Mouse (Mus musculus): ENCODE data around the gene Ctsl. TPM values are rescaled to one million over a fixed set of nuclear protein-coding genes. Genes with fewer than 3 reads are reported as not detected.

Ctsl gene
- total RNA-seq, 1 experiment from 2014 or later: 371 TPM

GRCm38 (mm10) chr13:64373695-64374094 is 3.0 kb upstream of the Ctsl start:
- DNase-seq: peak; percentile 34

DNA sequence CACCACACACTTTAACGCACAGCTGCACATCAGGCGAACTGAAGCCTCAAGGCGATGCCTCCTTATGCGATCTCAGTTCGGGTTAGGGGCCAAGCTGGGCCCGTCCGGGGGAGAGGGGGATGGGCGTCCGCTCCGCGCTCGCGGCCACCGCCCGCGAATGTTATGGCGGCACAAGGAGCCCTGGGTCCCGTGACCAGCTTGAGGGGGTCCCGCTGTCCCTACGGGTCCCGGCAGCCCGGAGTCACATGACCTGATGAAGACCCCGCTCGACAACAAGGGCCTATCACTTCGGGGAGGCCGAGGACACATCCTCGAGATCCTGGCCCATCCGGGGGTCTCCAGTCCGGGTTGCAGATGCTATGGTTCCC is 901 bp downstream of the Ctsl start:
- DNase-seq: peak; percentile 53

GRCm38 (mm10) chr13:64368596-64368995 is 2.1 kb downstream of the Ctsl start:
- no peak for DNase-seq

- DNase-seq: no peak
Measured at GRCm38 (mm10) chr13:64367615-64368014, 3.1 kb downstream of the Ctsl start.

DNA sequence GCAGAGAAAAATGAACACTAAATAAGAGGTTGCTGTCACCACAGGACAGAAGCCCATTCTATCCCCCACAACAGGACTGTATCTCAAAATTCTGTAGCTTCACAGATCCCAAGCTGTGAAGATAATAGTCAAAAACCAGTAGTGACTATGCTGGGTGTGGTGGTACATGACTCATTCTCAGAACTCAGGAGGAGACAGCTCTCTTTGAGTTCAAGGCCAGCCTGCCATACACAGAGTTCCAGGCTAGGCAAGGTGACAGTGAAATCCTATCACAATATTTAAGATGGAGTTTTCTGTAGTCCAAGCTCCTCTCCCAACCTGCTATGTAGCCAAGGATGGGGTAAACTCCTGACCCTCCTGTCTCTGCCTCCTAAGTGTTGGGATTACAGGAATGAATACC is 5.4 kb downstream of the Ctsl start:
- no peak for DNase-seq

DNA sequence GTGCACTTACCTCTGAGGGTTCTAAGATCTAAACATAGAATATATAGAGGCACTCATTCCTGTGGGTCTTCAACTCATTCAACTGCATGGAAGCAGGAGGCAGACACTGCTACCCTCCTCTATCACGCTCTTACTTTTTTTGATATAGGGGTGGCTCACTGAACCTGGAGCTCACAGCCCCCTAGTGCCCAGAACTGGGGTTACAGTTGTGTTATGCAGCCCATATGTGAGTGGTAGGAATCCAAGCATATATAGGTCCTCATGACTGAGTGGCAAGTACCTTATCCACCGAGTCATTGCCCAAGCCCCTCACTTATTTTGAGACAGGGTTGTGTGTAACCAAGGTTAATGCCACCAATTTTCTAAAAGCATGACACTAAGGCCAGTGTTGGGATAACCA is 6.4 kb downstream of the Ctsl start:
- peak; percentile 39 for DNase-seq

DNA sequence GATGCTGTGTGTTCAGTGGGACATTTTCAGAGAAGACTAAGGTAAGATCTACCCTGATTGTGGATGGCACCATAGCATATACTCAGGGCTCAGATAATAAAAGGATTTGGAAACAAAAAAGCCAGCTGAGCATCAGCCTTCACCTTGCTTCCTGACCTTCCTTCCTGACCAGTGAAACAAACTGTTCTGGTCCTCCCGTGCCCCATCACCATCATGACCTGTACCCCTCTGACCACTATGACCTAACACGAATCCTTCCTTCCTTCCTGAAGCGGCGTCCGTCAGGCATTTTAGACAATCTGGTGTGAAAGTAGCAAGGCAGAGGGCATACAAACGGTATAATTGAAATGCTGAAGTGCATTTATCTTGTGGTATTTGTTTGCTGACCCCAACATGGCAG is 8.6 kb downstream of the Ctsl start:
- no peak for DNase-seq

DNA sequence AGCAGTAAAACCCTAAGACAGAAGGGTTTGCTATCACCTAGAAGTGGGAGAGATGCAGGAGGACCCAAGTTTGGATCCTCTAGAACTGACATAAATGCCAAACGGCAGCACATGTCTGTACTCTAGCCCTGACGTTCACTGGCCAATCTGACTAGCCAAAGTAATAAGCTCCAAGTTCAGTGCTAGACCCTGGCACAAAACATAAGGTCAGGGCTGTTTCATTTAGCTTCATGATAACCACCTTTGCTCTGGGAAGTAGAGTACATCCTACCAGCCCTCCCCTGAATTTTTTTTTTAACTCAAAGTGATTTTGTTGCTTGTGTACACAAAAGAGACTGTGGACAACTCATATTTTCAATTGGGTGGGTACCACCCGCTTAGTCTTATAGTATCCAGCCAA is 9.7 kb downstream of the Ctsl start:
- no peak for DNase-seq

DNA sequence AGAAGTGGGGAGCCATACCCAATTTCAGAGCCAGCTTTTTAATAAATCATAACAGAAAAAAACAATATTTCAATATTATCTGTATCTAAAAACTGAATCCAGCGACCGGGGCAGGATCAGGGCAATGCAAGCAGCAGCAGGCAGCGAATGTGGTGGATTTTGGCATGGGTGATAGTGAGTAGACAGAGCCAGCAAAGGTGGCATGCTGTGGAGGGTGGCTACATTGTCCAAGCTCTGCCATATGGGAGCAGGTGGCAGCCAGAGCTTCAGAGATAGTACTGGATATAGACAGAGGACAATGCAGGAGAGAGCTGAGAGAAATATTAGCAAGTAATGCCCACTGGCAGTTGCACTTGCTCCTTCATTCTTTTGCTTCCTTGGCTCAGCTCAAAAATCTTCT is 11.0 kb downstream of the Ctsl start:
- no peak for DNase-seq

DNA sequence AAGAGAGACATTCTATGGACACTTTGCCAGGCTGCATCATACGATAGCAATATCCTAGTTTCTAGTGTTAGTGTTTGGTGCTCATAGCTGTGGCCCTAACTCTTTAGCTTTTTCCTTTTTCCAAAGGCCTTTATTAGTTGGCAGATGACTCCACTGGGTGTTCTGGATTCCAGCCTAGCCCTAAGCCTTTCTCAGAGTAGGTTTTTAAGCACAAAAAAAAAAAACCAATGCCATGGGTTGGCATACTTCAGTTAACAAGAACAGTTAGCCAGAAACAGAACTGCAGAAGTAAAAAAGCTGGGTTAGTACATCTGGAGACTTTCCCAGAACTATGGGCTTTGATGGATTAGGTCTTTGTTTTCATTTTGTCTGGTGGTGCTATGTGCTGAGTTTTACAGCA is 12.2 kb downstream of the Ctsl start:
- DNase-seq: no peak

GRCm38 (mm10) chr13:64357389-64357788 is 13.3 kb downstream of the Ctsl start:
- no peak for DNase-seq

- DNase-seq: no peak
Measured at GRCm38 (mm10) chr13:64349474-64349873, 21.2 kb downstream of the Ctsl start.

DNA sequence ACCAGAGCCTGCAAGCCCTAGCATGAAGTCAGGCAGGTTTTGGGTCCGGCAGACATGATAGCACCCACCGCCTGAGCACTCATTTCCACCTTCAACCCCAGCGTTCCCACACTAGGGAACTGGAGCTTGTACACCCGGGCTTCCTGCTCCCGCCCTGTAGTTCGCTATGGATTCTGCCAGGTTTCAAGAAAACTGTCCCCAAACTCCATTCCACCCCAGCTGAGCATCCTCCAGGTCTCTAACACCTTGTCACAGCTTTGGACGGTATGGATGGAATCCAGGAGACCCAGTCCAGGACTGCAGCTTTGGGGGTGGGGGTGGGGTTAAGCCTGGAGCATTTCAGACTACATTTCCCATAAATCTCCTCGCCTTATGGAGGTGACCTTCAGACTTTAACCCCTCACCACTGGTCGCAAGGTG is 26.6 kb downstream of the Ctsl start:
- peak; percentile 32 for DNase-seq

DNA sequence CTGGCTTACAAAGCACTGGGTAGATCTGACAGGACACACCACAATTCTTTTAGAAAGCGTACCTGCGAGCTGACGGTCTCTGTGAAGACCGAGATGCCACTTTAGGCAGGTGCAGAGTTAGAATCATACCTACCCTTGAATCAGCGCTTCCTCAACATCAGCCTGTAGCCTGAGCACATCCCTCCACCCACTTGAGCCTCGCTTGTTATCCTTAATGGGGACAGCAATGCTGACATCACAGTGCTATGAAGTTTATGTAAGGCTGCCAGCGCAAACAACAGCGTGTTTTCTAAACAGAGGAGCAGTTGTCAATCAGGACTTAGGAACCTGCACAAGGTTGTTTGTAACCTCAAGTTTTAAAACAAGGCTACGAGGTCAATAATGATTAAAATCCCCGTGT is 27.1 kb downstream of the Ctsl start:
- no peak for DNase-seq

DNA sequence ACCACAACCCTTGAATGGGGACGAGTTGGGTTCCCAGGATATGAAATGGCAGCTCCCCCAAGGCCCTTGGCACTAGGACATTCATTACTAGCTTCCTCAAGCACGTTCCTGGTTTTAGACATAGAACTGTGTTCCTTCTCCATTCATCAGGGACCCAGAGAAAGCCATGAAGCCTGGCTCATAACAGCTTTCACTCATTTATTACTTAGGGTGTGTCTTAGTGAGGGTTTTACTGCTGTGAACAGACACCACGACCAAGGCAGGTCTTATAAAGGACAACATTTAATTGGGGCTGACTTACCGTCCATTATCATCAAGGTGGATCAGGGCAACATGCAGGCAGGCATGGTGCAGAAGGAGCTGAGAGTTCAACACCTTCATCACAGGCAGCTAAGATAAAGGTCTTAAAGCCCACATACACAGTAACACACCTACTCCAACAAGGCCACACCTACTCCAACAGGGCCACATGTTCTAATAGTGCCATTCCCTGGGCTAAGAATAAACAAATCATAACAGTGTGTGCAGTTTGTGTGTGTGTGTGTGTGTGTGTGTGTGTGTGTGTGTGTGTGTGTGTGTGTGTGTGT is 35.1 kb downstream of the Ctsl start:
- no peak for DNase-seq

DNA sequence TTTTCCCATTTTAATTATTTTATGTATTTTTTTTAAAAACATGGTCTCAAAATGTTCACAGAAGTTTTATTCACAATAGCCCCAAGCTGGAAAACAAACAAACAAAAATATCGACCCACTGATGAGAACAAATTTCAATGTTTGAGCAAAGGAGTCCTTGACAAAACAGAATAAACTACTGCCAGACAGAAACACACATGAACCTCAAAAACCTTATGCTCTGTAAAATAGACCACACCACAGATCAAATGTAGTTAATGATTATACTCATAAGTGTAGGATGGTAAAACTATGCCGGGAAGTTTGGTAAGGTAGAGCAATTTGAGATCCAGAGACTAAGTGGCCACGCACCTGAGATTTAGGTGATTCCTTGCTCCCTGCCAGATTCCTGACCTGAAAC is 37.6 kb downstream of the Ctsl start:
- no peak for DNase-seq

DNA sequence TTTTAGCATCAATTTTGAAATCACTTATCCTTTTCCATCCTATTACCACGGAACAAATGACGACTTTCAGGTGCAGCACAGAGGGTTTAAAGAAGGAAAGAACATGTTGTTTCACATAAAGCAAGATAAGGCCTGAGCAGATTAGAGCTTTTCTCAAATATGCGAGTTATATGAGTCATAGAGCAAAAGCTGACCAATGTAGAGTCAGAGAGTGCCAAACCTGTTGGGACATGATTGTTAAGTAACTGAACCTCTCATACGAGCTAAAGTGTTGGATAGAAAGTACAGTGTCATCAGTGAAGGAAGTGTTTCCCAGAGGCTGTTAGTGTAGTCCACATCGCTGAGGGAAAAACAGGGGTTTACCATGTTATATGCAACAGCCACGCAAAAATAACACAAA is 38.4 kb downstream of the Ctsl start:
- DNase-seq: no peak

DNA sequence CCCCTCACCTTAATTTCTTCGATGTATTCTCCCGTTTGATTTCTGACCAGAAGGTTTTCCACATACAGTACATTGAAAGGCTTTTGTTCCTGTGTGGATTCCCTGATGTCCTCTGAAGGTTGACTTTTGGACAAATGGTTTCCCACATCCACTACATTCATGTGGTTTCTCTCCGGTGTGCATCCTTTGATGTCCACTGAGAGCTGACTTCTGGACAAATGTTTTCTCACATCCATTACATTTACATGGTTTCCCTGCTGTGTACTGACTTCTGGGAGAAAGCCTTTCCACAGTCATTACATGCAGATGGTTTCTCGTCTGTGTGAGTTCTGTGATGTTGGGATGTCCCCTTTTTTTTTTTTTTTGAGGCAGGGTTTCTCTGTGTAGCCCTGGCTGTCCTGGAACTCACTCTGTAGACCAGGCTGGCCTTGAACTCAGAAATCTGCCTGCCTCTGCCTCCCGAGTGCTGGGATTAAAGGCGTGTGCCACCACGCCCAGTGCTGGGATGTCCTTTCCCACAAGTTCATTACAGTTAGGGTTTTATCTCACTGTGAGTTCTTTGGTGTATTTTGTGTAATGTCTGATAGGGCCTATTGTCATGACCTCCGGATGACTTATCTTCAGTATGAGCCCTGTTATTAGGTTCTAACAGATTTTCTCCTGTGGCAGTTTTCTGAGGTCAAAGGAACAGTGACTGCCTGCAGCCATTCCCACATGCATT is 48.0 kb downstream of the Ctsl start:
- DNase-seq: no peak

DNA sequence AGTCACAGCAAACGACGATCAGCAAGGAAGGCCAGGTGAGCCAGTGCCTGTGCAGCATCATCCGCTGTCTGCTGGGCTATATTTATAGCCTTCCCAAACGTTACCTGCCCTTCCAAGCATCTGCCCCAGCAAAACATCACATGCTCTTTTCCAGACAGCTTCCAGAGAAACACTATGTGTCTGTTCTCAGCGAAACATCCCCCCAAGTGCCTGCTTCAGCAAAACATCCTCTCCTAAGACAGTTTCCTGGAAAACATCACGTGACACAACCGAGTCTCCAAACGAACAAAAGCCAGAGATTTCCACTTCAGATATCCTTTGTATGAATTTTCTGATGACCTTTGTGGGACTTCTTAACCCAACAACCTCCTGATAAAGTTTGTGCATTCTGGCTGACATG is 50.4 kb downstream of the Ctsl start:
- no peak for DNase-seq

DNA sequence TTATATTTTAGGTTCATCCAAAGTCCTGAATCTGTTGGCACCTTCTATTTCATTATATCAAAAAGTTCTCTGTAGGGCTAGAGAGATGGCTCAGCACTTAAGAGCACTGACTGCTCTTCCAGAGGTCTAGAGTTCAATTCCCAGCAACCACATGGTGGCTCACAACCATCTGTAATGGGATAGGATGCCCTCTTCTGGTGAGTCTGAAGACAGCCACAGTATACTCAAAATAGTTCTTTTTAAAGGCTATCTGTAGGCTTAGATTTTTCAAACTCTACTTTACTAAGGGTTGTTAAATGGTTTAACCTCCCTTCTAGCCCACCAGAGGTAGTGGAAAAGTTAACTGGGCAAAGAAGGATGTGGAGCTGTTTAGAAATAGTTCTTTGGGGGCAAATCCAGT is 50.9 kb downstream of the Ctsl start:
- no peak for DNase-seq

- DNase-seq: peak; percentile 74
Measured at GRCm38 (mm10) chr13:64318355-64318754, 52.3 kb downstream of the Ctsl start.

GRCm38 (mm10) chr13:64315483-64316050 is 55.1 kb downstream of the Ctsl start:
- peak; percentile 16 for DNase-seq

GRCm38 (mm10) chr13:64314041-64314440 is 56.6 kb downstream of the Ctsl start:
- no peak for DNase-seq

DNA sequence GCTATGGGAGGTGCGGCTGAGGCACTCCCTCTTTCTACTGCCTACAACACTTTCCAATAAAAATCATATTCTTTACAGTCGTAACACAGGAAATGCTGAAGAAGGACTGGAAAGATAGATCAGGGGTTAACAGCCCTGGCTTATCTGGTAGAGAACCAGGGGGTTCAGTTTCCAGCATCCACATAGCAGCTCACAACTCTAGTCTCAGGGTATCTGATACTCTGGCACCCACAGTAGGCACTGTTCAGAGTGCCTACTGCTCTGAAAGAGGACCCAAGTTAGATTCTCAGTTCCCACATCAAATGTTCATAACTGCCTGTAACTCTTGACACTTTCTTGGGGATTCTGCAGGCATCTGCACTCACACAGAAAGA is 57.8 kb downstream of the Ctsl start:
- DNase-seq: no peak

Measured in adrenal gland, postnatal 14 days (tissue).